Mouse (Mus musculus): ENCODE results near the gene Ppid. TPM values are rescaled to one million over a fixed set of nuclear protein-coding genes. Genes with fewer than 3 reads are reported as not detected.

The Ppid gene
- polyA plus RNA-seq, 1 experiment: 0.86 TPM

DNA sequence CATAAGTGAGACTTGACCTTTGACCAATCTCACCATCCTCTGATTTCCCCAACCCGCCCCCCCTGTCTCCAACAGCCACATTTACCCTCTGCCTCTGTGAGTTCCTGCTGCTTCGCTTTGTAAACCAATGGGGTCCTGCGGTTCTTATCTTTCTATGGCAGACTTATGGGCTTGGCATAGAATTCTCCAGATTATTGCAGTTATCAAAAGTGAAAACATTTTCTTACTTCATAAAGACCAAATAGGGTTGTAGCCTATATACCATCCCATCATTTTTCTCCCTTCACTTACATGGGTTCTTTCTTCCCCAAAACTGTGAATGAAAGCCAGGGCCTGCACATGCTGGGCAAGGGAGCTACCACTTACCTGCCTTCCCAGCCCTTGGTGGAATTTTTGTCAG lies 16.8 kb upstream of the Ppid start:
- Histone ChIP-seq H3K4me1 (ENCODE audit: control insufficient read depth, insufficient read depth, insufficient read length, low read length) (no peaks in the 10 kb centered on the region), H3K36me3 (ENCODE audit: control insufficient read depth, insufficient read depth, low read length) (no peaks in the 10 kb centered on the region), H3K27me3 (ENCODE audit: control insufficient read depth, insufficient read depth, low read length) (no peaks in the 10 kb centered on the region), H3K27ac (ENCODE audit: insufficient read depth, low read depth, low read length) (no peak overlapping the region), H3K4me3 (ENCODE audit: low read depth, low read length) (no peak overlapping the region)
- TF ChIP-seq CTCF (IDR thresholded peaks at IDR 0.05; ENCODE audit: extremely low read depth, insufficient read length, insufficient replicate concordance, low read depth, low read length): no peak
- no peak for TF ChIP-seq POLR2A (IDR thresholded peaks at IDR 0.05; ENCODE audit: low read depth, low read length)
- 62% methylated on average over 3 of the region's 3 CpGs for WGBS

GRCm38 (mm10) chr3:79575576-79576467 lies 15.3 kb upstream of the Ppid start:
- no peaks in the 10 kb centered on the region for H3K27me3 ChIP-seq (ENCODE audit: control insufficient read depth, insufficient read depth, low read length)
- no peaks in the 10 kb centered on the region for H3K36me3 ChIP-seq (ENCODE audit: control insufficient read depth, insufficient read depth, low read length)
- TF ChIP-seq CTCF (IDR thresholded peaks at IDR 0.05; ENCODE audit: extremely low read depth, insufficient read length, insufficient replicate concordance, low read depth, low read length): no peak
- TF ChIP-seq POLR2A (IDR thresholded peaks at IDR 0.05; ENCODE audit: low read depth, low read length): no peak
- H3K27ac ChIP-seq (ENCODE audit: insufficient read depth, low read depth, low read length): no peak overlapping the region
- 48% methylated on average over 10 of the region's 10 CpGs for WGBS
- no peak overlapping the region for H3K4me3 ChIP-seq (ENCODE audit: low read depth, low read length)
- no peaks in the 10 kb centered on the region for H3K4me1 ChIP-seq (ENCODE audit: control insufficient read depth, insufficient read depth, insufficient read length, low read length)

DNA sequence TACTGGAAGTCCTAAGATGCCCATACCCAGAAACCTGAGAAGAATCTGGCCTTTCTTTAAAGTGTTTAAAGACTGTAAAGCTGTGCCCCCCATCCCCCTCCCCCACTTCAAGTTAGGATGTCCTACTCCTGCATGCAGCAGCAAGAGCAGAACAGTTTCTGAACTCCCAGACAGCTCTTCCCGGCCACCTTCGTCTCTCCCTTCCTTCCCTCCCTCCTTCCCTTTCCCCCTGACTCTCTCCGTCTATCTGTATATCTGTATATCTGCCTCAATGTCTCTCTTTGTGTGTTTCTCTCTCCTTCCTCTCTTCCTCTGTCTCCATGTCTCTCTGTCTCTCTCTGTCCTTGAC lies 14.7 kb upstream of the Ppid start:
- H3K27ac ChIP-seq (ENCODE audit: insufficient read depth, low read depth, low read length): no peak overlapping the region
- no peak overlapping the region for H3K4me3 ChIP-seq (ENCODE audit: low read depth, low read length)
- WGBS: 15% methylated on average over 3 of the region's 3 CpGs
- no peaks in the 10 kb centered on the region for H3K36me3 ChIP-seq (ENCODE audit: control insufficient read depth, insufficient read depth, low read length)
- TF ChIP-seq POLR2A (IDR thresholded peaks at IDR 0.05; ENCODE audit: low read depth, low read length) (no peak), CTCF (IDR thresholded peaks at IDR 0.05; ENCODE audit: extremely low read depth, insufficient read length, insufficient replicate concordance, low read depth, low read length) (no peak)
- H3K27me3 ChIP-seq (ENCODE audit: control insufficient read depth, insufficient read depth, low read length): no peaks in the 10 kb centered on the region
- H3K4me1 ChIP-seq (ENCODE audit: control insufficient read depth, insufficient read depth, insufficient read length, low read length): no peaks in the 10 kb centered on the region

DNA sequence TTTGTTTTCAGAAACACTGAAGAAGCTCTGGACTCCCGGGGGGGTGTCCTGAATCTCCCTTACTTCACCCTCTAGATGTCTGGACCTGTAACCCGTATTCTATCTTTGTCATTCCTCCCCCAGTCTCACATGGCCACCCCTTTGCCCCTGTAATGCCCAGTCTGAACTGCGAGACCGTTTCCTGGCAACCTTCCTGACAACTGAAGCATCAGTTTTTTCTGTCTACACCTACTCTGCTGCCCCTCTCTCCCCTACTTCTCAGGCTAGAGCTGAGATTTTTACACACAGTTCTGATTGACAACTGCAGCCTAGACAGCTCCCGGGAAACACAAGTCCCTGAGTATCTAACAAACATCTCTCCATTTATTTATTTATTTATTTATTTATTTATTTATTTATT lies 14.3 kb upstream of the Ppid start:
- TF ChIP-seq POLR2A (IDR thresholded peaks at IDR 0.05; ENCODE audit: low read depth, low read length): no peak
- no peak for TF ChIP-seq CTCF (IDR thresholded peaks at IDR 0.05; ENCODE audit: extremely low read depth, insufficient read length, insufficient replicate concordance, low read depth, low read length)
- H3K36me3 ChIP-seq (ENCODE audit: control insufficient read depth, insufficient read depth, low read length): no peaks in the 10 kb centered on the region
- H3K27me3 ChIP-seq (ENCODE audit: control insufficient read depth, insufficient read depth, low read length): no peaks in the 10 kb centered on the region
- WGBS: 36% methylated on average over 5 of the region's 5 CpGs
- no peak overlapping the region for H3K4me3 ChIP-seq (ENCODE audit: low read depth, low read length)
- H3K4me1 ChIP-seq (ENCODE audit: control insufficient read depth, insufficient read depth, insufficient read length, low read length): no peaks in the 10 kb centered on the region
- no peak overlapping the region for H3K27ac ChIP-seq (ENCODE audit: insufficient read depth, low read depth, low read length)

- no peak overlapping the region for H3K4me3 ChIP-seq (ENCODE audit: low read depth, low read length)
- H3K36me3 ChIP-seq (ENCODE audit: control insufficient read depth, insufficient read depth, low read length): no peaks in the 10 kb centered on the region
- WGBS: 86% methylated on average over 6 of the region's 6 CpGs
- TF ChIP-seq CTCF (IDR thresholded peaks at IDR 0.05; ENCODE audit: extremely low read depth, insufficient read length, insufficient replicate concordance, low read depth, low read length): no peak
- no peak for TF ChIP-seq POLR2A (IDR thresholded peaks at IDR 0.05; ENCODE audit: low read depth, low read length)
- H3K27ac ChIP-seq (ENCODE audit: insufficient read depth, low read depth, low read length): no peak overlapping the region
- H3K27me3 ChIP-seq (ENCODE audit: control insufficient read depth, insufficient read depth, low read length): no peaks in the 10 kb centered on the region
- no peaks in the 10 kb centered on the region for H3K4me1 ChIP-seq (ENCODE audit: control insufficient read depth, insufficient read depth, insufficient read length, low read length)
Measured at GRCm38 (mm10) chr3:79577606-79578005, 13.5 kb upstream of the Ppid start.

DNA sequence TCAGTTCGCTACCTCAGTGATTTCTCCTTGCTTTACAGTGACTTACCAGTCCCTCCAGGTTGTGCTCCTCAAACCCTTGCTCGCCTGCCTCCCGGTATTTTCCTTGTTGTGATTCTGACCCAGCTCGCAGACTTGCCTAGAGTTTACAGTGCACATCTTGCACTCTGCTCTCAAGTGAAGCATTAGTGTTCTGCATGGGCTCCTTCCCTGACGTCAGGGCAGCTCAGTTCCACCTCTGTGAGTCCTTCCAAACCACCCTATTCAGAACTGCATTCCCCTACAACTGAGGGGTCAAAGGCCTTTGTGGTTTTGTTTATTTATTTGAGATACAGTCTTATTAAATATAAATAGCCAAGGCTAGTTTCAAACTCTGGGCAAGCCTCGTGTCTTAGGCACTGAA lies 13.0 kb upstream of the Ppid start:
- WGBS: 76% methylated on average over 6 of the region's 6 CpGs
- H3K4me1 ChIP-seq (ENCODE audit: control insufficient read depth, insufficient read depth, insufficient read length, low read length): no peaks in the 10 kb centered on the region
- no peaks in the 10 kb centered on the region for H3K36me3 ChIP-seq (ENCODE audit: control insufficient read depth, insufficient read depth, low read length)
- H3K27ac ChIP-seq (ENCODE audit: insufficient read depth, low read depth, low read length): no peak overlapping the region
- TF ChIP-seq CTCF (IDR thresholded peaks at IDR 0.05; ENCODE audit: extremely low read depth, insufficient read length, insufficient replicate concordance, low read depth, low read length): no peak
- no peak for TF ChIP-seq POLR2A (IDR thresholded peaks at IDR 0.05; ENCODE audit: low read depth, low read length)
- no peak overlapping the region for H3K4me3 ChIP-seq (ENCODE audit: low read depth, low read length)
- H3K27me3 ChIP-seq (ENCODE audit: control insufficient read depth, insufficient read depth, low read length): no peaks in the 10 kb centered on the region

DNA sequence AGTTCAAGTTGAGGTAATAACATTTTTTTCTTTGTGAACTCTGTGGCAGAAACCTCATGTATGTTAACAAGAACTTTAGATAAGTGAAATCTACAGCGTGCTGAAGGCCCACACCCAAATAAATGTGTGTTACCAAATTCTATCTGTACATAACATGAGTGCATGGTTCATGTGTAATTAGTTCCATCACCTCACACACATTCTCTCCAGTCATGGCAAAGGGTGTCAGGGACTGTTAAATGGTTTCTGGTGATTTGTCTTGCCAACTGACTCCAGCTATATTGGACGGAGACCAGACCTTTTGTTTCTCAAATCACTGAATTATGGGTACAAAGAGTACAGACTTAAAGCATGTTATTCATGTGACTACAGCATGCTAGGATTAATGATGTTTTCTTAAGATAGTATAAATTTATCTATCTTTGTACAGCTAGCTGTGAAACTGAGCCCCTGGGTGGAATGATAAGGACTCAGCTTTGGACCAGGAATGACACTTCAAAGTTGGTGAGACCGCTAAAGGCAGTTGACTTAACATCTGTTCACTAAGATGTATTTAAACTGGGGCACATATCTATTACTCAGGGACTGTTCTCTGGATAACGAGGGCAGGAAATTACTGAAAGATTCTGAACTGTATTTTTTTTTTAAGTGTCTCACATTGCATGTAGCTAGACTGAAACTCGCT lies 11.1 kb upstream of the Ppid start:
- Histone ChIP-seq H3K27me3 (ENCODE audit: control insufficient read depth, insufficient read depth, low read length) (no peaks in the 10 kb centered on the region), H3K4me3 (ENCODE audit: low read depth, low read length) (no peak overlapping the region), H3K4me1 (ENCODE audit: control insufficient read depth, insufficient read depth, insufficient read length, low read length) (no peaks in the 10 kb centered on the region), H3K36me3 (ENCODE audit: control insufficient read depth, insufficient read depth, low read length) (no peaks in the 10 kb centered on the region), H3K27ac (ENCODE audit: insufficient read depth, low read depth, low read length) (no peak overlapping the region)
- 36% methylated on average over 5 of the region's 5 CpGs for WGBS
- TF ChIP-seq POLR2A (IDR thresholded peaks at IDR 0.05; ENCODE audit: low read depth, low read length) (no peak), CTCF (IDR thresholded peaks at IDR 0.05; ENCODE audit: extremely low read depth, insufficient read length, insufficient replicate concordance, low read depth, low read length) (no peak)

All from small intestine, adult 2 months (tissue).